Mouse (Mus musculus) lung, postnatal 0 days (tissue): ENCODE results near the gene Lcn6.

Experiments
- CTCF ChIP-seq: IDR thresholded peaks from 2 replicates; pipeline ENCODE4 v1.5.1; 2016; ENCODE audit warnings: antibody characterized with exemption, mild to moderate bottlenecking
- EP300 ChIP-seq: IDR thresholded peaks from 2 replicates; pipeline ENCODE4 v1.6.1; 2016; ENCODE audit warnings: antibody characterized with exemption, mild to moderate bottlenecking, control low read depth

DNA sequence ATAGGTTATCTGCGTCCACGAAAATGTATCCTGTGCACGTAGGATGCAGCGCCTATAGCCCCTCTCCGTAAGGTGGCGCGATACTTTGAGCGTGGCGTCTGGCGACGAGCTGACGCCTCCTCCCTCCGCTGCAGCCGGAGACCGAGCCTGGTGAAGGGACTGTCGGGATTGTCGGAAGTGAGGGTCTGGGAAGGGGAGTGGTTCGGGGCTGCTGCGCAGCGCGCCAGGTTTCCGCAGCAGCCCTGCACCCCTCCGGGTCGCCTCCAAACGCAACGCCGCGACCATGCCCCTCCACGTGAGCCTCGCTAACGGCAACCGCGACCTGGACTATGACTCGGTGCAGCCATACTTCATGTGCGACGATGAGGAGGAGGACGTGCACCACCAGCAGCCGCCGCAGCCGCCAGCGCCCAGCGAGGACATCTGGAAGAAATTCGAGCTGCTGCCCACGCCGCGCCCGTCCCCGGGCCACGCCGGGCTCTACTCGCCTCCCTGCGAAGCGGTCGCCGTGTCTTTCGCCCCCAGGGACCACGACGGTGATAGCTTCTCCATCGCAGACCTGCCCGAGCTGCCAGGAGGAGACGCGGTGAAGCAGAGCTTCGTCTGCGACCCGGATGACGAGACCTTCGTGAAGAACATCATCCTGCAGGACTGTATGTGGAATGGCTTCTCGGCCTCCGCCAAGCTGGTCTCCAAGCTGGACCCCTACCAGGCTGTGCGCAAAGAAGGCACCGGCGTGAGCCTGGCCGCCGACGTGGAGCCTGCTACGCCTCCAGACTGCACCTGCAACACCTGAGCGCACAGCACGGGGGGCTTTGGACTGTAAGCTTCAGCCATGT, 30.3 kb downstream of the Lcn6 start, which contains the start of gene Bmyc:
- TF ChIP-seq CTCF, result peak; percentile 80
- TF ChIP-seq EP300, result no peak
